Mouse (Mus musculus) Patski (cell line): Measurements from ENCODE around the gene Gm19684. TPM values are rescaled to one million over a fixed set of nuclear protein-coding genes. Genes with fewer than 3 reads are reported as not detected.
"Not testable (repeated sequence)": the region's sequence is repeated elsewhere in the genome, so short reads cannot be mapped to it uniquely, and the experiment has no call there.

ENCODE experiments used
- ATAC-seq: fragments of 100-300 bp; one replicate; pipeline ENCODE4 v1.8.0; 2021
- CTCF ChIA-PET: fragments of 350-600 bp; sonication (Branson Sonifier 250); formaldehyde crosslinking; loops from one replicate; lab custom pipeline; 2022; ENCODE audit warnings: inconsistent platforms; lab: Charles Lee
- POLR2A ChIA-PET: fragments of 350-600 bp; sonication (Branson Sonifier 250); formaldehyde crosslinking; loops from one replicate; lab custom pipeline; 2022; ENCODE audit warnings: antibody characterized with exemption, inconsistent platforms; lab: Charles Lee
- DNase-seq: peaks from one replicate; pipeline ENCODE4 v3.0.0-alpha.2; 2011; ENCODE audit warnings: low read depth, low spot score
- H3K27me3 ChIP-seq: fragments of 371-371 bp; one replicate; pipeline ENCODE4 v1.5.1; 2021
- CTCF ChIP-seq: fragments of 100-300 bp; IDR thresholded peaks from one replicate; pipeline ENCODE4 v1.5.1; 2021
- in situ Hi-C: fragments of 300-500 bp; cut with MboI; formaldehyde crosslinking; loops from 3 replicates; pipeline ENCODE4 v1.11.1; 2018; ENCODE audit warnings: low pct_unique_long_range_greater_than_20kb, mixed read lengths
- polyA plus RNA-seq: library from polyadenylated mRNA; unstranded; gene quantifications from one replicate; pipeline ENCODE4 v1.2.3, GENCODE M21; 2021

Gene Gm19684
- polyA plus RNA-seq, 1 experiment from 2014 or later = 0.06 TPM

DNA sequence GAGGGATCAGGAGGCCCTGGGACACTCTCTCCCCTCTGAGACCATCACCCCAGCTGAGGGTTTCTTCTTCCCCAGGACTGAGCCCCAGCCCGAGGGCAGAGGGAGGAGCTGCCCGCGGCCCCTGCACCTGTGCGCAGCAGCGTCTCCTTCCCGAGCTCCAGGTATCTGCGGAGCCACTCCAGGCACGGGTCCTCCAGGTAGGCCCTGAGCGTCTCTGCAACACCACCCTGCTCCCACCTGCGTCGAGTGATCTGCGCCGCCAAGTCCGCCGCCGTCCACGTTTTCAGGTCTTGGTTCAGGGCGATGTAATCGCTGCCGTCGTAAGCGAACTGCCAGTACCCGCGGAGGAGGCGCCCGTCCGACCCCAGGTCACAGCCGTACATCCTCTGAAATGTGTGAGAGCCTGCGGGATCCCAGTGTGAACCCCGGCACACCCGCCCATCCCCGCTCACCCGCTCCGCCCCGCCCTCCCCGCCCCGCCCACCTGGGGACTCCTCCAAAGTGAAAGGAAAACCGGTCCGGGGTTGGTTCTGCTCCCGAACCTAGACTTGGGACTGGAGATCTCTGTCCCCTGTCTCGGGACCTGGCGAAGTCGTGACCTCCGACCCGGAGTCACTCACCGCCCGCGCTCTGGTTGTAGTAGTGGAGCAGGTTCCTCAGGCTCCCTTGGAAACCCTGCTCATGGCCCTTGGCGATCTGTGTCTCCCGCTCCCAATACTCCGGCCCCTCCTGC is 46.0 kb downstream of the Gm19684 start:
- CTCF ChIA-PET = no interaction called here
- no peaks in the 10 kb centered on the region for H3K27me3 ChIP-seq
- POLR2A ChIA-PET = no interaction called here
- TF ChIP-seq CTCF = no peak
- ATAC-seq (no peak), DNase-seq (no peak)
- in situ Hi-C loops = no loop called here

DNA sequence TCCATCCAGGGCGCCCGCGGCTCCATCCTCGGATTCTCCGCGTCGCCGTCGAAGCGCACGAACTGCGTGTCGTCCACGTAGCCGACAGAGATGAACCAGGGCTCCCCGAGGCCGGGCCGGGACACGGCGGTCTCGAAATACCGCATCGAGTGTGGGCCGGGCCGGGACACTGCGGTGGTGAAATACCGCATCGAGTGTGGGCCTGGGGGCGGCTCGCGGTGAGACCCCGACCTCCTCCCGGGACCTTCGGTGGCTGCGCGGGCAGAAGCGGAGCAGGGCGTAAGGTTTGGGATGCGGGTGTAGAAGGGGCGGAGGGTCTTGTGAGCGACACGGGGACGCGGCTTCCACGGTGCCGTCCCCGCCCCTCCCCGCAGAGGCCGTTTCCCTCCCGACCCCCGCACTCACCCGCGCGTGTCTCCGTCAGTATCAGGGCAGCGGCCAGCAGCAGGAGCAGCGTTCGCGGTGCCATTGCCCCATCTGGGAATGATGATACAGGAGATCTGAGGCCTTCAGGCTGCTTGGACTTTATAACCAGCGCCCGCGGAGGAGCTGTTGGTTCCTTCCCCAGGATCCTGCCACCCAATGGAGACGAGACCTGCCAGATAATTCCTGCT is 46.7 kb downstream of the Gm19684 start, which contains the start of gene Gm8909:
TSS of gene Gm8909 (minus strand) at position 499 of the 614 bp plus-strand sequence.
- ChIA-PET POLR2A (no interaction called here), CTCF (no interaction called here)
- no peak for TF ChIP-seq CTCF
- in situ Hi-C loops = no loop called here
- H3K27me3 ChIP-seq = no peaks in the 10 kb centered on the region
- DNase-seq = no peak
- no peak for ATAC-seq

GRCm38 (mm10) chr17:36169094-36169493 is 47.6 kb downstream of the Gm19684 start:
- CTCF ChIA-PET, ATAC-seq, POLR2A ChIA-PET, in situ Hi-C loops, H3K27me3 ChIP-seq, DNase-seq: not testable (repeated sequence)

DNA sequence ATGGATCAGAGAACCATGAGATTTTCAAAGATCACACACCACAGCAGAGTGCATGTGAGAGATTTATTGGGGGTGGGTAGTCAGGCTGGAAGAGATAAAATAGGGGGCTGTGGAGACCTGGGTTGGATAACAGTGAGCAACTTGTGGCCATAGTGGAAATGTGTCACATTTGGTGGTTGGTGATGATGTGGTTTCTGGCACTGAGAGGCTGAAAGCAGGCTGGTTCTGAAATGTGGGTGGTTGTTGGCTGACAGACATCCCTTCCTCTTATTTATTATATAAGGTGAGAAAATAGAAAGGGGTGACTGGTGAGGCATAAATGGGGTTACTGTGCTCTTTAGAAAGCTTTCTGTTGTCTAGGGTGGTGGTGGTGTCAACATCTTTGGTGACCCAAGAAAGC is 48.3 kb downstream of the Gm19684 start:
- DNase-seq (no peak), ATAC-seq (no peak)
- H3K27me3 ChIP-seq = no peaks in the 10 kb centered on the region

GRCm38 (mm10) chr17:36170287-36170814 is 48.9 kb downstream of the Gm19684 start:
- no peak for DNase-seq
- H3K27me3 ChIP-seq = no peaks in the 10 kb centered on the region
- in situ Hi-C loops = no loop called here
- ChIA-PET CTCF (no interaction called here), POLR2A (no interaction called here)
- no peak for ATAC-seq
- TF ChIP-seq CTCF = no peak

More for the DNA sequence above, 48.3 kb downstream of the Gm19684 start:
- ChIA-PET CTCF (no interaction called here), POLR2A (no interaction called here)
- in situ Hi-C loops = no loop called here
- TF ChIP-seq CTCF = no peak

GRCm38 (mm10) chr17:36176132-36176531 is 54.7 kb downstream of the Gm19684 start:
- H3K27me3 ChIP-seq, CTCF ChIA-PET, ATAC-seq, in situ Hi-C loops, POLR2A ChIA-PET, DNase-seq: not testable (repeated sequence)

DNA sequence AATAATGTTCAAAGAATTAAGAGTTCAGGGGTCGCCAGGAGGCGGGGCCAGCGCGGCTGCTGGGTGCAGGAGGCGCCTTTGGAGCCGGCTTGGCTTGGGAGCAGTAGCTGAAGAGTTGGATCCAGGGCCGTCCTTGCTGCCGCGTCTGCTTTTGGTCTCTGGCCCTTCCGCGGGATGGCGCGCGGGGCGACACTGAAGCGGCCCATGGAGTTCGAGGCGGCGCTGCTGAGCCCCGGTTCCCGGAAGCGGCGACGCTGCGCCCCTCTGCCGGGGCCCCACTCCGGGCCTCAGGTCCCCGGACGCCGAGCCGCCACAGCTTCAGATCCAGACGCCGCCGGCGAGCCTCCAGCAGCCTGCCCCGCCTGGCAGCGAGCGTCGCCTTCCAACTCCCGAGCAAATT is 57.5 kb downstream of the Gm19684 start:
- H3K27me3 ChIP-seq, in situ Hi-C loops, DNase-seq, ATAC-seq, CTCF ChIA-PET: not testable (repeated sequence)
- POLR2A ChIA-PET = interaction anchor here (0.6 kb wide), 1 partner anchor 10 kb away, joined by 3 read pairs; no protein-coding TSS in a partner anchor

Other genes starting within 250 kb of the Gm19684 start
- gene Dhx16, start 241.9 kb upstream of the Gm19684 start, polyA plus RNA-seq = 68.9 TPM
- gene 2310061I04Rik, start 224.2 kb upstream of the Gm19684 start, polyA plus RNA-seq = 61.5 TPM
- 42.6 TPM for gene Atat1, start 211.6 kb upstream of the Gm19684 start, polyA plus RNA-seq
- 83.0 TPM for gene Mrps18b, start 205.3 kb upstream of the Gm19684 start, polyA plus RNA-seq
- gene Ppp1r10, start 205.2 kb upstream of the Gm19684 start, polyA plus RNA-seq = 41.2 TPM
- gene Abcf1, start 151.9 kb upstream of the Gm19684 start, polyA plus RNA-seq = 110 TPM
- gene Gnl1, start 141.8 kb upstream of the Gm19684 start, polyA plus RNA-seq = 74.4 TPM
- gene Prr3, start 141.4 kb upstream of the Gm19684 start, polyA plus RNA-seq = 39.1 TPM
- 0.31 TPM for gene H2-T24, start 101.1 kb upstream of the Gm19684 start, polyA plus RNA-seq
- gene H2-T23, start 88.8 kb upstream of the Gm19684 start, polyA plus RNA-seq = 28.3 TPM
- 24.8 TPM for gene H2-T22, start 78.9 kb upstream of the Gm19684 start, polyA plus RNA-seq
- gene Gm6034, start 78.7 kb upstream of the Gm19684 start, polyA plus RNA-seq = not detected
- gene Gm11127, start 63.3 kb upstream of the Gm19684 start, polyA plus RNA-seq = 9.1 TPM
- not detected for gene Gm7030, start 7.7 kb downstream of the Gm19684 start, polyA plus RNA-seq
- not detected for gene Gm8909, start 46.9 kb downstream of the Gm19684 start, polyA plus RNA-seq
- gene H2-T3, start 68.6 kb downstream of the Gm19684 start, polyA plus RNA-seq = not detected
- gene Rpp21, start 136.4 kb downstream of the Gm19684 start, polyA plus RNA-seq = 41.5 TPM
- gene Trim39, start 150.6 kb downstream of the Gm19684 start, polyA plus RNA-seq = 21.0 TPM
- gene H2-M10.2, start 164.8 kb downstream of the Gm19684 start, polyA plus RNA-seq = 0.06 TPM
- gene H2-M10.1, start 204.5 kb downstream of the Gm19684 start, polyA plus RNA-seq = not detected
- not detected for gene H2-M10.3, start 246.7 kb downstream of the Gm19684 start, polyA plus RNA-seq